Mouse (Mus musculus) lung, adult 18-20 months (tissue): ENCODE data around the gene Spata31d1d.
"Not testable (repeated sequence)": the region's sequence is repeated elsewhere in the genome, so short reads cannot be mapped to it uniquely, and the experiment has no call there.

Experiments used
- DNase-seq, 2 experiments: peaks; one replicate each; pipeline ENCODE4 v3.0.0; 2022; ENCODE audit warnings: mixed read lengths in 2 of 2

The Spata31d1d gene

GRCm38 (mm10) chr13:59728378-59729093 lies 3.0 kb downstream of the Spata31d1d start:
- peak; percentile 69 to 78 for DNase-seq

DNA sequence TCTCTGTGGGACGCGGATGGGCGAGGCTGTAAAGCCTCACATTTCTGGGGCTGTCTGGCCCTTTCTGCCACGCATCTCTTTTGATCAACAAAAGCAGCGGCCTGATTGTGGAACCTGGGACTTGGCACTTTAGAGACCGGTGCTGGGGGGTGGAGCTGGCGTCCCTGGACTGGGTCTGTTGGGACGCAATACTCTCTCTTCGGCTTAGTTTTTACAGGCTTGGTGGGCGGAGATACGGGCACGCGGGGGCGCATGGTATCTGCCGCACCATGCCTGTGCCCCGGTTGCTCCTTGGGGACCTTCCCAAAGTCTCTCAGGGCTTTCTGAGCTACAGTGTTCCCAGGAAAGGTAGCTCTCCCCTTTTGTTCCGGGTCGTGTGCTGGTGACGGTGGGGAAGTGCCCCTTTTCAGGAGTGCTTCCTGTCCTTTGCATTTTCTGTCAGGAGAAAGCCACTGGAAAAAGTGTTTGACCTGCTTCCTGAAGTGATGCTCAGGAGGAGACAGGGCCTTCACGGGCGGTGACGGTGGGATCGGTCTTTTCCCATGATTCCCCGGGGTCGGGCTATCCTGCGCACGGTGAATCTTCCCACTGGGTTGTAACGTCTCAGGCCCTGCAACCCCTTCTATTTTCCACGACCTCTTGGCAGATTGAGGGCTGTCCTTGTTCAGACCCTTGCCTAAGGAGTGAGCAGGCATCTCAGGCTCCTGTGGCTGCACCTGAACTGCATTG lies 5.2 kb downstream of the Spata31d1d start:
- DNase-seq: no peak

GRCm38 (mm10) chr13:59722089-59722488 lies 9.5 kb downstream of the Spata31d1d start:
- DNase-seq: not testable (repeated sequence)

GRCm38 (mm10) chr13:59719475-59719874 lies 12.1 kb downstream of the Spata31d1d start:
- no peak for DNase-seq

- DNase-seq: peak; percentile 28 to 47
Observed at GRCm38 (mm10) chr13:59718857-59719440, 12.6 kb downstream of the Spata31d1d start.

GRCm38 (mm10) chr13:59713710-59714109 lies 17.8 kb downstream of the Spata31d1d start:
- no peak for DNase-seq

- not testable (repeated sequence) for DNase-seq
Observed at GRCm38 (mm10) chr13:59711984-59712383, 19.6 kb downstream of the Spata31d1d start, which contains the start of gene Spata31d1b. Gene Spata31d1b (plus strand): TSS chr13:59712284.

GRCm38 (mm10) chr13:59710230-59710629 lies 21.3 kb downstream of the Spata31d1d start, which contains the start of gene Spata31d1a:
Gene Spata31d1a (minus strand): TSS chr13:59710330.
- DNase-seq: no peak

DNA sequence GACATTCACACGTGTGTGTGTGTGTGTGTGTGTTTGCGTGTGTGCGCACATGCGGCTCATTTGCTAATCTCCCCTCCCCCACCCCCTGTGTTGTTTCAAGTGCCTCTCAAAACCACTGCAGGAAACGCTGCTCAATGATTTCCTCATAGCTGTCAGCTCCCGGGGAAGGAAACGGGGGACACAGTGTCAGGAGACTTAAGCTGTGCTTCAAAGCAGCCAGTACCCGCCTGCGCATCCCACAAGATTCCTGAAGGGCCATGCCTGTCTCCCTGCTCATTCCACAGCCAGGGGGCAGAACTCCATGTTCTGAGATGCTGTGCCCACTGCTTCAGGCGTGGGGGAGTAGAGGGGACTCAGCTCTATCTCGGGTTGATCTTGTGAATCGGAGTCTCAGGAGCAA lies 27.0 kb downstream of the Spata31d1d start:
- DNase-seq: peak; percentile 29 to 60

- DNase-seq: no peak
Observed at GRCm38 (mm10) chr13:59703514-59703913, 28.0 kb downstream of the Spata31d1d start.

DNA sequence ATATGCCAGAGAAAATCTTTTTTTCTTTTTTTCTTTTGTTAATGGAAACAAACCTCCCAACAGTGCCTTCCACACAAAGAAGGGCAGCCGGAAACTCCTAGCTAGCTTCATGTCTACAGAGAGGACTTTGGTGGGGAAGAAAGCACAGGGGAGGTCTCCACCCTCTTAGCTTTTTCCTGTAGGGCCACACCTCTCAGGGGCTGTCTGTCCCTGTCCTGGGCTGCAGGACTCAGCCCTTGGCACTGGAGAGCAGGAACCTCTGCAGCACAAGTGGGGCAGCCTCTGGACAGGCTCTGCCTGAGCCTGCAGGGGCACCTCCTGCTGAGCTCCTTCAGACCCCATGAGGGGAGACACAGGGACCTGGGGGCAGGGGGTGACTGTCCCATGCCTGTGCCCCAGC lies 31.4 kb downstream of the Spata31d1d start:
- not testable (repeated sequence) for DNase-seq

GRCm38 (mm10) chr13:59699131-59699530 lies 32.4 kb downstream of the Spata31d1d start:
- no peak for DNase-seq

- DNase-seq: no peak
Observed at GRCm38 (mm10) chr13:59695781-59696180, 35.8 kb downstream of the Spata31d1d start.

DNA sequence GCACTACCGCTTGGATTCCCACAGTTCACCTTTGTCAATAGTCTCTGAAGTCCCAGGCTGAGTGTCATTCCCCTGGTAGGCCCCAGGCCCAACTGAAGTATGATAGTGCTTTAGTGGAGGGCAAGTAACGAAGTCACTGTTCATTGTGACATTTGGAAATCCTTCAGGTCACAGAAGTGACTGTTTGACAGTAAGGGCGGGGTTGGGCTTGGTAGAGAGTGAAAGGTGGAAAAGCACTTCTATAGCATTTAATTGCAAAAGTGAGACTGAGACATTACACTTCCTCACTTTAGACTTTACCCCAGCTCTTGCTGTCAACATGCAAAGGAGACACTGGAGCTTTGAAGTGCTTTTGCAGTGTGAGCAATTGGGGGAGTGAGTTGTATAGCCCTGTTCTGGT lies 37.5 kb downstream of the Spata31d1d start, which contains the start of gene 4921517D22Rik:
Gene 4921517D22Rik (minus strand): TSS at position 101 of the 400 bp plus-strand sequence.
- DNase-seq: no peak

GRCm38 (mm10) chr13:59691478-59691877 lies 40.1 kb downstream of the Spata31d1d start:
- DNase-seq: no peak

GRCm38 (mm10) chr13:59690576-59690975 lies 41.0 kb downstream of the Spata31d1d start:
- no peak for DNase-seq

DNA sequence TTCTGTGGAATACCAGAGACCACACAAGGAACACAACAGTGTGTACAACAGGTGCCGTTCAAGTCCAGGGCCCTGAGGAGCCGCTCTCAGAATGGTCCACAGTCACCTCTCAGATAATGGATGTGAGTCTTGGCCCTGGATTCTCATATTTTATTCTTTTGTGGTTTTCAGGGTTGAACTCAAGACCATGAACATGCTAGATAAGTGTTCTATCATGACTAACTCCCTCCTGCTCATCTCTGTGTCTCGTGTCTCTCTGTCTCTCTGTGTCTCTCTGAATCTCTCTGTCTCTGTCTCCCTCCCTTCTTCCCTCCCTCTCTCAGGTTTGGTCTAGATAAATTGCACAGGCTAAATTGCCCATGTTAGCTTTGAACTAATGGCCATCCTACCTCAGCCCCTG lies 41.7 kb downstream of the Spata31d1d start:
- no peak for DNase-seq

GRCm38 (mm10) chr13:59689313-59689712 lies 42.2 kb downstream of the Spata31d1d start:
- no peak for DNase-seq

DNA sequence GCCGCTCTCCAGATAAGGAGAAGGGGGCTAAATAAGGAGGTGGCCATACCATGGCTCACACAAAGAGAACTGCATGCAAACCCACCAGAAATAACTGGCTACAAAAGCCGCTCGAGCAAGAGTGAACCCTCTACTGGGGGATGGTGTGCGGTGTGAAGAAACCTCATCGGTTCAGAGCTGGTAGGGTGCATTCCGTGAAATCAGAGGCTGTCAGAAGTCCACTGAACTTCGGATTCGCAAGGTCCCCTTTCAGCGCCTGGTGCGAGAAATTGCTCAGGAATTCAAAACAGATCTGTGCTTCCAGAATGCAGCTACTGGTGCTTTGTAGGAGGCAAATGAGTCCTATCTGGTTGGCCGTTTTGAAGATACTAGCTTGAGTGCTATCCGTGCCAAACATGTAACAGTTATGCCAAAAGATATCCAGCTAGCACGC lies 43.2 kb downstream of the Spata31d1d start:
- DNase-seq: peak in 1 of 2 experiments; percentile 27

- no peak for DNase-seq
Observed at GRCm38 (mm10) chr13:59685236-59685635, 46.3 kb downstream of the Spata31d1d start.

DNA sequence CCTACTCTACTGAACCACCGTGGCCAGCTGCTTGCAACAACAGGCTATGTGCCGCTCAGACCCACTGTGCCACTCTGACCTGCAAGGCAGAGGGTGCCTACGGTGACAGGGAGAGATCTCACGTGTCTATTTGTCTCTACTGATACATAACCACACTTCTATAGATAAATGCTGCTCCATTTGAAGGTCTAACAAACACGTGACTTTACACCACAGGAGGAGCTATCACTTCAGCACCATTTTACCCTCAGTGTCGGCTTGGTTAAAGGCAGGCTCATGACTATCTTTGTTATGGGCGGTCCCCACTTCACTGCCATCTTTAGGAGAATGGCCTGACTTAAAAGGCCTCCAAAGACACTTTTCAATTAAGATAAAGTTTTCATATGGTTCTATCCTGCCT lies 48.9 kb downstream of the Spata31d1d start:
- DNase-seq: no peak

- DNase-seq: no peak
Observed at GRCm38 (mm10) chr13:59679908-59680307, 51.6 kb downstream of the Spata31d1d start.

DNA sequence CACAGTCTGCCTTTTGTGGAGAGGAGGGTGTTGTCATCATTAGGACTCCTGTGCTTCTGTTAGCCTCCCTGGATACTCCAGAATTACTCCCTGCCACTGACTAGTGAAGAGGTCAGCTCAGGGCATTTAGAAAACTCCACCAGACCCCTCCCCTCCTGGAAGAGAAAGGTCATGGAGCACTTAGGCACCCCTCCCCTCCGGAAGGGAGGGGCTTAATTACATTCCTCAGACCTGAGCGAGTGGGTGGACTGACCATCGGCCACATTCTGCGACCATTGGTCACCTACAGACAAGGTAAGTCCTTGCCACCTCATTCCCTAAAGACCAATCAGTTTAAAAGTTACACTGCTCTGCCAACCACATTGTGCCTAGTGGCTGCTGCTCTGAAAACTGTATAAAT lies 52.2 kb downstream of the Spata31d1d start:
- no peak for DNase-seq
